Mouse (Mus musculus): ENCODE measurements around the gene Grid1.

- TF ChIP-seq CTCF (IDR thresholded peaks at IDR 0.05) (no peak), EP300 (IDR thresholded peaks at IDR 0.05) (no peak)
Measured at GRCm38 (mm10) chr14:35044918-35045698, 225.2 kb downstream of the Grid1 start.

All from lung, postnatal 0 days (tissue).